Mouse (Mus musculus): Measurements from ENCODE around the gene Unc79. TPM values are rescaled to one million over a fixed set of nuclear protein-coding genes. Genes with fewer than 3 reads are reported as not detected.

Unc79 gene
- polyA plus RNA-seq, 1 experiment, result 0.27 TPM

DNA sequence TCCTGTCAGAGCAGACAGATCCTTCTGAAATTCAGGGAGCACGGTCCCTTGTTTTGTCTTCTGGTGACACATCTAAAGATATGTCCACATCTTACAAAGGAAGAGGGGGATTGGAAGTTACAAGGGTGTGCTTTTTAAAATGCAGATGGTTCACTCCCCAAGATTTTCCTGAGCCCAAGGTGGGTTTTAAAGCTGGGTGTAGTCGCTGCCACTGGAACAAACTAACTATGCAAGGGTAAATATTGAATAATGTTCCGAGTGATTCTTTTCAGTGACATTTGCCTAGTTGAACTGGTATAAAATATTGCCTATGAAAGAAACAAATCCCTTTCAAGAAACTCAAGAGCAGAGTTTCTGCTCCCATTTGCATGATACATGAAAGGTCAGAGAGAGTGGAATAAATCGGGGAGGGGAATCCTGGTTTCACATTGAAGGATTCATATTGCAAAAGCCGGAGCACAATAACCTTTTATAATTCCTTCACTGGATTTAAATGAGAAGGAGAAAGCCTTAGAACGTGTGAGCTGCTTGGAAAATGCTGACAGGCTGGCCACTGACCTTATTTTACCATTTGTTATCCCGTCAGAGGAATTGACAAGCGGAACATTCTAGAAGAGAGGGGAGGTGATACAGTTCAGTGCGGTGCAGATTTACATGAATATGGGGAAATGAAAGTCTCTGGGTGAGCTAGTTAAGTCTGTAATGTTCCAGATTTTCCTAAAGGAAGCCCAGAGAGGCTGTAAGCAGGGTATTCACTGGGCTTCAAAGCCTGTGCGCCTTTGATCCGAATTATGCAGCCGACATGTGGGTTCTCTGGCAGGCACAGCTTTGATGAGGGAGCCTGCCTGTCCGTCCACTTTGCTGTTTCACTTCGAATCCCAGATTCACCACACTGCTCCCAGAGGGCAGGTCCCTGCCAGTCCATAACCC is 215.7 kb downstream of the Unc79 start:
- no peaks in the 10 kb centered on the region for H3K36me3 ChIP-seq (ENCODE audit: control insufficient read depth, insufficient read depth, low read length, poor library complexity, severe bottlenecking)
- no peak overlapping the region for H3K9ac ChIP-seq (ENCODE audit: low read depth, poor library complexity, severe bottlenecking)
- H3K4me1 ChIP-seq (ENCODE audit: control insufficient read depth, insufficient read depth, low read length), result no peaks in the 10 kb centered on the region
- TF ChIP-seq EP300 (IDR thresholded peaks at IDR 0.05; ENCODE audit: insufficient read depth, low read depth, low read length), result no peak
- no peak for TF ChIP-seq CTCF (IDR thresholded peaks at IDR 0.05; ENCODE audit: low read depth, low read length)
- TF ChIP-seq POLR2A (IDR thresholded peaks at IDR 0.05; ENCODE audit: insufficient read depth, low read length), result no peak
- H3K27ac ChIP-seq (ENCODE audit: insufficient read depth, low read length), result no peak overlapping the region
- H3K4me3 ChIP-seq (ENCODE audit: low read depth, low read length), result no peak overlapping the region
- H3K9me3 ChIP-seq (replicated peaks; ENCODE audit: control insufficient read depth, insufficient read depth, low read length, poor library complexity, severe bottlenecking), result no peaks in the 10 kb centered on the region
- H3K27me3 ChIP-seq (ENCODE audit: control insufficient read depth, insufficient read depth, low read length, poor library complexity, severe bottlenecking), result no peaks in the 10 kb centered on the region

- Histone ChIP-seq H3K4me1 (ENCODE audit: control insufficient read depth, insufficient read depth, low read length) (no peaks in the 10 kb centered on the region), H3K9ac (ENCODE audit: low read depth, poor library complexity, severe bottlenecking) (no peak overlapping the region), H3K27ac (ENCODE audit: insufficient read depth, low read length) (no peak overlapping the region), H3K4me3 (ENCODE audit: low read depth, low read length) (no peak overlapping the region), H3K9me3 (replicated peaks; ENCODE audit: control insufficient read depth, insufficient read depth, low read length, poor library complexity, severe bottlenecking) (no peaks in the 10 kb centered on the region), H3K36me3 (ENCODE audit: control insufficient read depth, insufficient read depth, low read length, poor library complexity, severe bottlenecking) (no peaks in the 10 kb centered on the region), H3K27me3 (ENCODE audit: control insufficient read depth, insufficient read depth, low read length, poor library complexity, severe bottlenecking) (no peaks in the 10 kb centered on the region)
- TF ChIP-seq EP300 (IDR thresholded peaks at IDR 0.05; ENCODE audit: insufficient read depth, low read depth, low read length), result no peak
- TF ChIP-seq POLR2A (IDR thresholded peaks at IDR 0.05; ENCODE audit: insufficient read depth, low read length), result no peak
- TF ChIP-seq CTCF (IDR thresholded peaks at IDR 0.05; ENCODE audit: low read depth, low read length), result no peak
Observed at GRCm38 (mm10) chr12:103168892-103169291, 220.2 kb downstream of the Unc79 start.

DNA sequence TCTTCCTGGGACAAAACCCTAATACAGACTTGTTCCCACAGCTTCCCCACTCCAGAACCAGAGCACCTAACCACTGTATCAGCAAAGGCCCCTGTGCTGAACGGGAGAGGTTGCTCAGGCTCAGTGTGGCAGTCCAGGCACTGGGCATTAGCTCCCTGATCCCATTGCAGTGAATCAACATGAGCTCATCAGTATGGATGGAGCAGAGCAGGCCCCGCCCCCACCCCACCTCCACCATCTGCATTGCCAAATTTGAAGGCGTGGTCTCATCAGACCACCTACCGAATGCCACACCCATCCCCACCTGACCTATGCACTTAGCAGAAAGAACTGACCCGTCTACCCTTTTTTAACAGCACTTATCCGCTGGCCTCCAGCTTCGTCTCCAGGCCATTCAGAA is 234.4 kb downstream of the Unc79 start:
- TF ChIP-seq EP300 (IDR thresholded peaks at IDR 0.05; ENCODE audit: insufficient read depth, low read depth, low read length) (no peak), CTCF (IDR thresholded peaks at IDR 0.05; ENCODE audit: low read depth, low read length) (no peak), POLR2A (IDR thresholded peaks at IDR 0.05; ENCODE audit: insufficient read depth, low read length) (no peak)
- Histone ChIP-seq H3K9ac (ENCODE audit: low read depth, poor library complexity, severe bottlenecking) (no peak overlapping the region), H3K36me3 (ENCODE audit: control insufficient read depth, insufficient read depth, low read length, poor library complexity, severe bottlenecking) (no peaks in the 10 kb centered on the region), H3K27ac (ENCODE audit: insufficient read depth, low read length) (no peak overlapping the region), H3K9me3 (replicated peaks; ENCODE audit: control insufficient read depth, insufficient read depth, low read length, poor library complexity, severe bottlenecking) (no peaks in the 10 kb centered on the region), H3K4me3 (ENCODE audit: low read depth, low read length) (no peak overlapping the region), H3K4me1 (ENCODE audit: control insufficient read depth, insufficient read depth, low read length) (no peaks in the 10 kb centered on the region), H3K27me3 (ENCODE audit: control insufficient read depth, insufficient read depth, low read length, poor library complexity, severe bottlenecking) (no peaks in the 10 kb centered on the region)

DNA sequence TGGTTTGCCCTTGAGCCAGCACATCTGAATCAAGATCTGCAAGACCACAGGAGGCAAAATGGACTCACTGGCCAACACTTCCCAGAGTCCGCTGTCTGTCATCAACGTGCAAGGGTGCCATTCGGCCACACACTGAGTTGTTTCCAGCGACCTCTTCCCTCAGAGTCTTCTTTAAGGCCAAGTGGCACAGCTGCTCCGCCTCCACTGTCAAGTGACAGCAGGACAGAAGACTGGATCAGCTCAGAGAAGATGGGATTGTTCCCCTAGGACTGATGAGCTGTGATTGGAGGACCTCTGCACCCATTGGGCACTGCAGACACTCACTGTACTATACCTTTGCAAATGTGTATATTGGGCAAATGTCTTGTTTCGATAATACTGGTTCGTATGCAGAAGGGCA is 238.4 kb downstream of the Unc79 start:
- Histone ChIP-seq H3K27ac (ENCODE audit: insufficient read depth, low read length) (no peak overlapping the region), H3K4me1 (ENCODE audit: control insufficient read depth, insufficient read depth, low read length) (no peaks in the 10 kb centered on the region), H3K27me3 (ENCODE audit: control insufficient read depth, insufficient read depth, low read length, poor library complexity, severe bottlenecking) (no peaks in the 10 kb centered on the region), H3K36me3 (ENCODE audit: control insufficient read depth, insufficient read depth, low read length, poor library complexity, severe bottlenecking) (no peaks in the 10 kb centered on the region), H3K9me3 (replicated peaks; ENCODE audit: control insufficient read depth, insufficient read depth, low read length, poor library complexity, severe bottlenecking) (no peaks in the 10 kb centered on the region), H3K9ac (ENCODE audit: low read depth, poor library complexity, severe bottlenecking) (no peak overlapping the region), H3K4me3 (ENCODE audit: low read depth, low read length) (no peak overlapping the region)
- TF ChIP-seq POLR2A (IDR thresholded peaks at IDR 0.05; ENCODE audit: insufficient read depth, low read length), result no peak
- no peak for TF ChIP-seq CTCF (IDR thresholded peaks at IDR 0.05; ENCODE audit: low read depth, low read length)
- TF ChIP-seq EP300 (IDR thresholded peaks at IDR 0.05; ENCODE audit: insufficient read depth, low read depth, low read length), result no peak

DNA sequence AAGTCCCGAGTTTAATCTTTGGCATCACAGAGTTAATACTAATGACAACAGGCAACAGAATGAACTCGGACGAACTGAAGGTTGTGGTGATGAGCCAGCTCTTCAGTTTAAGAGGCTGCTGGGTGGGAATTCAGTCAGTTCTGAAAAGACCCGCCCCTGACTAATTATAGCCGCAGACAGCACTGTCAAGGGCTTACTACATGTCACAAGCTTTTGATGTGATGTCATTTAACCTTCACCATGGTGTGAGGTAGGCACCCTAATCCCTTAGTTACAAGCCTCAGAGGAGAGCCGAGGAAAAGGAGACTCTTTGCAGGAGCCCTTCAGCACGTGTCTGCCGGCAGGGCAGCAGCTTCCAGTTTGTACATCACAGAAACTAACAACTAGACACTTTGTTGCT is 239.6 kb downstream of the Unc79 start:
- no peaks in the 10 kb centered on the region for H3K4me1 ChIP-seq (ENCODE audit: control insufficient read depth, insufficient read depth, low read length)
- H3K9ac ChIP-seq (ENCODE audit: low read depth, poor library complexity, severe bottlenecking), result no peak overlapping the region
- no peaks in the 10 kb centered on the region for H3K36me3 ChIP-seq (ENCODE audit: control insufficient read depth, insufficient read depth, low read length, poor library complexity, severe bottlenecking)
- H3K4me3 ChIP-seq (ENCODE audit: low read depth, low read length), result no peak overlapping the region
- TF ChIP-seq CTCF (IDR thresholded peaks at IDR 0.05; ENCODE audit: low read depth, low read length) (no peak), POLR2A (IDR thresholded peaks at IDR 0.05; ENCODE audit: insufficient read depth, low read length) (no peak)
- H3K9me3 ChIP-seq (replicated peaks; ENCODE audit: control insufficient read depth, insufficient read depth, low read length, poor library complexity, severe bottlenecking), result no peaks in the 10 kb centered on the region
- H3K27ac ChIP-seq (ENCODE audit: insufficient read depth, low read length), result no peak overlapping the region
- no peaks in the 10 kb centered on the region for H3K27me3 ChIP-seq (ENCODE audit: control insufficient read depth, insufficient read depth, low read length, poor library complexity, severe bottlenecking)

DNA sequence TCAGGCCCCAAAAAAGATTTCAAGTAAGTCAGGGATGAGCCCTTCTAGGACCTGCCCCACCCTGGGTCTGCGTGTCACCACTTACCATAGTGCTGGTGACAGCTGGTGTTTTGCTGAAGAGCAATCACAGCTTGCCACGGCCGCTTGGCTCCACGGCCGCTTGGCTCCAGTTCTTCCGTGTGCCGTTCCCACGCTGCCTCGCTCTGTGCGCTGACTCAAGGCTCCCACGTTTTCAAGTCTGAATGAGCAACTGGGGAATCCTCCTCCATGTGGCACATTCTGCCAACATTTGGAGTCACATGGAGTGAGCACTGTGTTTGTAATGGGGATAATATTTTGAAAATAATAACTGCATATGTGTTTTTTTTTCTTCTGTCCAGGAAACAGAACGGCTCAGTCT is 241.1 kb downstream of the Unc79 start:
- TF ChIP-seq POLR2A (IDR thresholded peaks at IDR 0.05; ENCODE audit: insufficient read depth, low read length) (no peak), CTCF (IDR thresholded peaks at IDR 0.05; ENCODE audit: low read depth, low read length) (no peak), EP300 (IDR thresholded peaks at IDR 0.05; ENCODE audit: insufficient read depth, low read depth, low read length) (no peak)

More for the DNA sequence above, 241.1 kb downstream of the Unc79 start:
- Histone ChIP-seq H3K27ac (ENCODE audit: insufficient read depth, low read length) (no peak overlapping the region), H3K4me1 (ENCODE audit: control insufficient read depth, insufficient read depth, low read length) (no peaks in the 10 kb centered on the region), H3K9ac (ENCODE audit: low read depth, poor library complexity, severe bottlenecking) (no peak overlapping the region), H3K36me3 (ENCODE audit: control insufficient read depth, insufficient read depth, low read length, poor library complexity, severe bottlenecking) (no peaks in the 10 kb centered on the region), H3K27me3 (ENCODE audit: control insufficient read depth, insufficient read depth, low read length, poor library complexity, severe bottlenecking) (no peaks in the 10 kb centered on the region), H3K4me3 (ENCODE audit: low read depth, low read length) (no peak overlapping the region), H3K9me3 (replicated peaks; ENCODE audit: control insufficient read depth, insufficient read depth, low read length, poor library complexity, severe bottlenecking) (no peaks in the 10 kb centered on the region)

All from ES-Bruce4 (cell line).